Mouse (Mus musculus) monocyte, adult 2 months (primary cell): Measurements from ENCODE around the gene Cct3.
"Not testable (repeated sequence)": the region's sequence is repeated elsewhere in the genome, so short reads cannot be mapped to it uniquely, and the experiment has no call there.

Experiments used
- DNase-seq, 2 experiments: peaks; one replicate each; pipeline ENCODE4 v3.0.0; 2022; ENCODE audit warnings: low spot score in 2 of 2, low read depth in 1 of 2

Cct3 gene

DNA sequence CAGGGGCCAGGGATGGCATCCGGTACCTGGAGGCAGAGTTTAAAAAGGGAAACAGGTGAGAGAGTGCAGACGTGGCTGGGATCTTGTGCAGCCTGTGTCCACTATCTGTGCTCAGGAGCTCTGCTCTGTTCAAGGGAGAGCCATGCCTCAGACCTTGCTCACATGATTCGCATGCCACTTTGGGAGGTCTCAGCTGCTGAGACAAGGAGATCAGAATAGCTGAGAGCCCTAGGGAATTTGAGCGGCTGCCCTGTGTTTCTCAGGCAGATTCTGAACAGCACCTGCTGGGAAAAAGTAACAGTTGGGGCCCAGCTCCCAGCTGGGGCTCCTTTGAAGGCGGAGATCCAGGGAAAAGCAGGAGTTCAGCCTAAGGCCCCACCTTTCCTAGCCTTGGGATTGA is 62.7 kb downstream of the Cct3 start:
- DNase-seq, result no peak

DNA sequence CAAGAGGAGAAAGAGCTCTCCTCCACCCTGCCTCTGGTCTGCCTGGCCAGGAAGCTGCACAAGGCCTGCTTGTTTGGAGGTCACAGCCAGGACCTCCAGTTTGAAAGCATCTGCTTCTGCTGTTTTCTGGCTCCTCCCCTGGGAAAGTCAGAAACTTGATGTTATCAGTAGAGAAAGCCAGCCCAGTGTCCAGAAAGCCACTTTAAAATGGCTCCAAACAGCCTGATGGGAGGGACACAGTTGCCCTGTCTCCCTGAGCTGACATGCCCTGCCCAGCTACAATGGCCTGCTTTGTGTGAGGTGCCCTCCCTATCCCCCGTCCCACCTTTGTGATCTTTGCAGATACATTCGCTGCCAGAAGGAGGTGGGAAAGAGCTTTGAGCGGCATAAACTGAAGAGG is 63.1 kb downstream of the Cct3 start:
- no peak for DNase-seq

DNA sequence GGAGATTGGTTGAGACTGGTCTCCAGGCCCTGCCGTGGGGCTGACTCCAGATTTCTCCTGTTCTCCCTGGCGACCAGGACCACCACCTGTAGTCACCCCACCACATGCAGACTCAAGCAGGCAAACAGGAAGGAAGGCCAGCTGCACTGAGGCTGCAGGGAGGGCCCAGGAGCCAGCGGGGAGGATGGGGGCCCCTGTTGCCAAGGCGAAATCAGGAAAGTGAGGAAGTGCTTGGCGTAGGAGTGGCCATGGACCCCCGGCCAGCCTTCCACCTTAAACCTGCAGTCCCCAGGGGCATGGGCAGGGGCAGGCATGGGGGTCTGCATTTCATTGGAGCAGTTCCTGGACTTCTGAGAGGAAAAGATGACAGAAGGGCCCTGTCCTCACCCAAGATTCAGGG is 64.2 kb downstream of the Cct3 start:
- DNase-seq, result no peak

DNA sequence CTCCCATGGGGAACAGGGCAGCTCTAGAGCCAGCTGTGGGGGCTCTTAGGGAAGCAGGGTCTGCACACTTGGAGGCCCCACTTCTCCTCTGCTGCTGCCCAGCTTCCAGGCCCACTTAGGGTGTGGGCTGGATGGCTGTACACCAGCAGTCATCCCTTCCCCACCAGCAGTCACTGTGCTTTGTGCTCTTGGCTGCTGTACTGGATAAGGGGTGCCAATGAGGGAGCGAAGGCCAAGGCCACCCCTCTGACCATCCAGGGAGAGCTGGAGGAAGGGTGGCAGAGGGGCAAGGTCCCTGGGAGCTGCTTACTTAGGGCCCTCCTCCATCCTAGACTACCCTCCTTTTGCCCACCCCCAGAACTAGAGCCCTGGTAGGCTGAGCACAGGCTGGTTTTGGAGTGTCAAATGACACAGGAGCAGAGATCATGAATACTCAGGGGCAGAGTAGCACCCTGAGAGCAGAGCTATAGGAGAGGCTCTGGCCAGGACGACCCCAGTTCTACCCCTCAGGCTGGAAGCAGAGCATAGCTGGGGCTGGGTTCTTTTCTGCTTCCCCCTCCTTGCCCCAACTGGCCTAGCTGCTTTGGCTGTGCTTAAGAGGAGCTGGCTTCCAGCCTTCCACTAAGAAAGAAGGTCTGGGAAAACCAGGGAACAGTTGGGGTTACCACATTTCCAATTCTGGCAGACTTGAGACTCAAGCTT is 64.8 kb downstream of the Cct3 start:
- DNase-seq, result no peak

DNA sequence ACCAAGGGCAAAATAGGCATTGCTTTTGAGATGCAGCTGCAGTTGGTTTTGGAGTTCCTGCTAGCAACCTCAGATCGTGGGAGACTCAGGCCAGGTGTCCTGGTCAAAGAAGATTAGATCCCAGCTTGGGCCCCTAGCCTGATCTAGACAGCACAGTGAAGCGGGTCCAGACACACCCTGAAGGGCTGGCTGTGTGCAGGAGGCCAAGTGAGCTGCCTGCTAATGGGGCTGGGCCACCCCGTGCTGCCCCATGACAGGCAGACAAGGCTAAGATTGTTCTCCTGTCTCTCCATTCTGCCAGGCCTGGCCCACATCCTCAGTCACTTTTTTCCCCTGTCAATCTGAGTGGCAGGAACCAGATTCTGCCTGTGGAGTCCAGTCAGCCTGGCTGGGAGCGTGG is 66.8 kb downstream of the Cct3 start:
- no peak for DNase-seq

DNA sequence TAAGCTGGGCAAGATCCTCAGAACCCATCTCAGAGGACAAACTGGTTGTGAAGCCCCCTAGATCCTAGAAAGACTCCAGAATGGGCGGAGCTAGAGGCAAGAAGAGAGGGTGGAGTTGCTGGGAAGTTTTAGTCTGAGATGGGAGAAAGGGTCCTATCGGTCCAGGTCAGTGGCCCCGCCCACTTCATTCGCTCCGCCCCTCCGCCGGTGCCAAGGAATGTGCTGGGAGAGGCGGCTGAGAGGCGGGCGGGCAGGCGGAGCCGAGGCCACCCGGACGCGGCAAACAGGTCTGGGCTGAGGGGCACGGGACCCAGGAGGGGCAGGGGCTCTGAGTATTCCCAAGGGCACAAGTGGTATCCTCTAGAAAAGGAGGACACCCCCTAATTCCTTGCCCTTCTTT is 67.4 kb downstream of the Cct3 start, which contains the start of gene Paqr6:
Gene Paqr6 (plus strand): TSS at position 248 of the 400 bp plus-strand sequence.
- DNase-seq, result no peak

DNA sequence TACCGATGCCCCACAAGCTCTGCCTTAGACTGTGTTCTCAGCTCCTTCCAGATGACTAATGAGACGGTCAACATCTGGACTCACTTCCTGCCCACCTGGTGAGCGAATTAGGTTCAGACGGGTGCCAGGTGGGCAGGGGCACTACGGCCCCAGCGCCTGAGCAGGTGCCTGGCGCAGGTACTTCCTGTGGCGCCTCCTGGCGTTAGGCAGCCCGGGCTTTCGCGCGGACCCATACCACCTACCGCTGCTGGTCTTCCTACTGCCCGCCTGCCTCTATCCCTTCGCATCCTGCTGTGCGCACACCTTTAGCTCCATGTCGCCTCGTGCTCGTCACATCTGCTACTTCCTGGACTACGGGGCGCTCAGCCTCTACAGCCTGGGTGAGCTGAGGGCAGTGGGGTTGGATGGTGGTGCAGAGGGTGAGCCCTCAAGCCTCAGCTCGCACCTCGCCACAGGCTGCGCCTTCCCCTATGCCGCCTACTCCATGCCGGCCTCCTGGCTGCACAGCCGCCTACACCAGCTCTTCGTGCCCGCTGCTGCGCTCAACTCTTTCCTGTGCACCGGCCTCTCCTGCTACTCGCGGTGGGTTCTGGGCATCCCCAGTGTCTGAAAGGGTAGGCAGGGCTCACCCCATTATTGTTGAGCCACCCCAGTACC is 68.9 kb downstream of the Cct3 start:
- DNase-seq, result no peak

DNA sequence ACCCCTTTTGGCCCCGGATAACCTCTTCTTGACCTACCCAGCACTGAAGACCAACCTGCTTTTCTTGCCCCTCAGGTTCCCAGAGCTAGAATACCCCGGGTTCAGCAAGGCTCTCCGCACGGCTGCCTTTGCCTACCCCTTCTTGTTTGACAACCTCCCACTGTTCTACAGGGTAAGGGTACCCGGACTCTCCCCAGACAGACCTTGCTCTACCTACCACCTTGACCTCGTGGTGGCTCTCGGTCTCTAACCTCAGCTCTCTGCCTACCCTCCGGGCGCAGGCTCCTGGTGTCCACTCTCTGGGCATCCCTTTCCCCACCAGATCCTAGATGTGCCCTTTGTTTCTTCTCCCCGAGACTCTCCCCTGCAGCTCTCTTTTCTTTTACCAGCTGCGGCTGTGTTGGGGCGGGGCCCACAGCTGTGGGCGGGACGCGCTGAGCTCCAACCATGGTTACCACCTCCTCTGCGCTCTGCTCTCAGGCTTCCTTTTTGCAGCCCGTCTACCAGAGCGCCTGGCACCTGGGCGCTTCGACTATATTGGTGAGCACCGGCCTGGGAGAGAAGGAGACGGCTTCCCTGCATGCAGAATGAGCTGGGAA is 70.0 kb downstream of the Cct3 start:
- not testable (repeated sequence) for DNase-seq

DNA sequence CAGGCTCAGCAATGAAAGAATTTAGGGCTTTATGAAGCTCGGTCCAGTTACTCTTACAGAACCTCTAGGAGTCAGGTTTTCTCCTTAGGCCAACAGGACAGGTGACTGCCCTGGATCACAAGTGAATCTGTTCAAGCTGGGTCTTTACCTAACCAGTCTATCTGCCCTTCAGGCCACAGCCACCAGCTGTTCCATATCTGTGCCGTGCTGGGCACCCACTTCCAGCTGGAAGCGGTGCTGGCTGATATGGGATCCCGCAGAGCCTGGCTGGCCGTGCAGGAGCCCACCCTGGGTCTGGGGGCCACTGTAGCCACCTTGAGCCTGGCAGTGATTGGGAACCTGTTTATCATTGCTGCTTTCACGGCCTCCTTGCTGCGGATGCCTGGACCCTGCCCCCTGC is 70.6 kb downstream of the Cct3 start:
- not testable (repeated sequence) for DNase-seq

DNA sequence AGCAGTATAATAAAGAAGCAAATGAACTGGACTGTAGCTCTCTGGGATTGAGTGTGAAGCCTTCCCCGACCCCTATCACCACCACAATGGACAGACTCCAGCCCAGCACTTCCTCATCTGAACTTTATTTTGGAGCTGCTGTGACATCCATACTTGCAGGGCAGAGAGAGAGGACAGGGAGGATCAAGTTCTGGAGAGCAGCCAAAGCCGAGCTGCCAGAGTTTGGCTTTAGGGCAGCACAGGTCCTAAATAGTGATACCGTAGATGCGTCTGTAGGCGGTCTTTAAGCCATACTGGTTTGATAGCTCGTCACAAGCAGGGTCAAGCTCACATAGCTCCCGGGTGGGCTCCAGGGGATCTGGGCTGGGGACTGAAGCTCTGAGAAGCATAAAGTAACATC is 71.6 kb downstream of the Cct3 start:
- not testable (repeated sequence) for DNase-seq
